Mouse (Mus musculus): ENCODE results near the gene Msln. TPM values are rescaled to one million over a fixed set of nuclear protein-coding genes. Genes with fewer than 3 reads are reported as not detected.

Gene Msln
- polyA plus RNA-seq, 1 experiment from 2014 or later, result 43.6 TPM

DNA sequence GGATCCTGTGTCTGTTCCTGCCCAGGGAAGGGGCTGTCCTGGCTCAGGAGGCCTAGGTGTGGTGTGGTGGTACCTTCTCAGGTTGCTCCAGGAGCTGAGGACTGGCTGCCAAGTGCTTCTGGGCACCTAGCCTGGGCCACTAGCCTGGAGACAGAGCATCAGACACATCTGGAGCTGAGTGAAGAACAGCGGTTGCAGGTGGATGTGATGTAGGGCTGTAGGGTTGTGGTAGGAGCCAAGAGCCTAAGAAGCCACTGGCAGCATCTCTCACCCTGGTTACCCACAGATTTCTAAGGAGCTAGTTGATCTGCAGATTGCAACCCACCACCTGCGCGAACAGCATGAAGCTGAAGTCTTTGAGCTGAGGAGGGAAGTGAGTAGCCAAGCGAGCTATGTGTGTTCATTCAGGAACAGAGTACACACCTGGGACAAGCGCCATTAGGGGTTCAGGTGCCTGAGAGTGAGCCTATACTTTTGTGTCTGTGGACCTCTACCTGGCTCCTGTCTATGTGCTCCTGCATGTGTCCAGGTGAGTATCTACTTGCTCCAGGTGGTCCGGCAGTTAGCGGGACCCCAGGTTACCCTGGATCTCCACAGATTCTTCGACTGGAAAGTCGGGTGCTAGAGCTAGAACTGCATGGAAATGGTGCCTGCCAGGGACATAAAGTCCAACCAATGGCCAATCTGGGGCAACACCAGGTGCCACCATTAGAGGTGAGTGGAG is 32.8 kb upstream of the Msln start:
- no peak for ATAC-seq (ENCODE audit: insufficient read depth, low FRiP score, low read depth)
- no peaks in the 10 kb centered on the region for H3K9me3 ChIP-seq
- H3K9ac ChIP-seq, result no peak overlapping the region
- H3K27ac ChIP-seq, result no peak overlapping the region
- H3K27me3 ChIP-seq (replicated peaks), result no peaks in the 10 kb centered on the region
- peaks cover 37% of the 10 kb centered on the region for H3K4me1 ChIP-seq
- 90% methylated on average over 9 of the region's 9 CpGs for WGBS
- H3K4me2 ChIP-seq, result no peak overlapping the region
- no peak overlapping the region for H3K4me3 ChIP-seq (replicated peaks)
- H3K36me3 ChIP-seq, result peaks cover 10% of the 10 kb centered on the region

DNA sequence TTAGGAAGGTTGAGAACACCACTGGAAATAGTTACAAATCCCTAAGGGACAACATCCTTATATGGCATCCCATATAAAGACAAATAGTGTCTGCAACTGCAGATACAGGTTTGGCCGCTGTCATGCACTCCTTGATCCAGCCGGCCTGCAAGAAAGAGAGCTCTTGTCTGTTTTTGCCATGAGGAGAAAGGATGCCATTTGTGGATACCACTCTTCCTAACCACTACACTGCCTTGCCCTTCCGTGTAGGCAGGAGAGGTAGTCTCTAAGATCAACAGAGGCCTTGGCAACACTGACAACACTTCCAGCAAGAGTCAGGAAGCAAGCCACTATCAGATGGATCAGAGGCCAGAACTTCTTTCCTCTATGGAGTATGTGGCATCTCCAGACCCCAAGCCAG is 32.1 kb upstream of the Msln start, which contains the start of gene Ccdc78:
Ccdc78 (plus strand) TSS at position 301 of the 400 bp plus-strand sequence.
- Histone ChIP-seq H3K27ac (peak within 1 kb of the TSS; percentile 92), H3K4me2 (peak within 1 kb of the TSS; percentile 86), H3K9ac (peak within 1 kb of the TSS; percentile 60), H3K4me3 (replicated peaks) (peak within 1 kb of the TSS; percentile 82), H3K9me3 (no peaks in the 10 kb centered on the region), H3K27me3 (replicated peaks) (no peaks in the 10 kb centered on the region), H3K36me3 (peaks cover 16% of the 10 kb centered on the region), H3K4me1 (peaks cover 32% of the 10 kb centered on the region)
- 82% methylated on average over 3 of the region's 3 CpGs for WGBS
- ATAC-seq (ENCODE audit: insufficient read depth, low FRiP score, low read depth), result no peak

DNA sequence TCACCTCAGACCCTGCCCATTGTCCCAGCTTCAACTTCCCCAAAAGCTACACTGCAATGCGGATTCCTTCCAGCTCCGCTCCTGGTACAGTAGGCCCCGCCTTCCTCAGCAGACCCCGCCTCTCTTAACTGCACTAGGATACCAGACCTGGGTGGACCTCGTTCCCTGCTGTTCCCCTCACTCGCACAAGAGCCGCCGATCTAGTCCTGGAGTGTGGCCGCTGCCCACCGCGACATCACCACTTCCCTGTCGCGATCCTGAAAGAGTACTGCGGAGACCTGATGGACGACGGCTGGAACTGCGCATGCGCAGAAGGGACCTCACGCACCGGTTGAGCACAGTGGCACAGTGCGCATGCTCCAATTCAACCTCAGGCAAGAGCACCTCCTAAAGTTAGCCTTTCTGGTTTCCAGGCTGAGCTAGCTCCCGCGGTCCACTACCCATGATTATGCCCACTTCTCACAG is 31.1 kb upstream of the Msln start, which contains the start of gene Haghl:
Haghl (minus strand) TSS at position 393 of the 465 bp plus-strand sequence.
- H3K27ac ChIP-seq, result peak within 1 kb of the TSS; percentile 92
- peak within 1 kb of the TSS; percentile 60 for H3K9ac ChIP-seq
- peak within 1 kb of the TSS; percentile 86 for H3K4me2 ChIP-seq
- H3K36me3 ChIP-seq, result peaks cover 25% of the 10 kb centered on the region
- ATAC-seq (ENCODE audit: insufficient read depth, low FRiP score, low read depth), result peak; percentile 86
- peaks cover 25% of the 10 kb centered on the region for H3K4me1 ChIP-seq
- H3K9me3 ChIP-seq, result no peaks in the 10 kb centered on the region
- under 1% methylated on average over 23 of the region's 23 CpGs for WGBS
- no peaks in the 10 kb centered on the region for H3K27me3 ChIP-seq (replicated peaks)
- H3K4me3 ChIP-seq (replicated peaks), result peak within 1 kb of the TSS; percentile 82

DNA sequence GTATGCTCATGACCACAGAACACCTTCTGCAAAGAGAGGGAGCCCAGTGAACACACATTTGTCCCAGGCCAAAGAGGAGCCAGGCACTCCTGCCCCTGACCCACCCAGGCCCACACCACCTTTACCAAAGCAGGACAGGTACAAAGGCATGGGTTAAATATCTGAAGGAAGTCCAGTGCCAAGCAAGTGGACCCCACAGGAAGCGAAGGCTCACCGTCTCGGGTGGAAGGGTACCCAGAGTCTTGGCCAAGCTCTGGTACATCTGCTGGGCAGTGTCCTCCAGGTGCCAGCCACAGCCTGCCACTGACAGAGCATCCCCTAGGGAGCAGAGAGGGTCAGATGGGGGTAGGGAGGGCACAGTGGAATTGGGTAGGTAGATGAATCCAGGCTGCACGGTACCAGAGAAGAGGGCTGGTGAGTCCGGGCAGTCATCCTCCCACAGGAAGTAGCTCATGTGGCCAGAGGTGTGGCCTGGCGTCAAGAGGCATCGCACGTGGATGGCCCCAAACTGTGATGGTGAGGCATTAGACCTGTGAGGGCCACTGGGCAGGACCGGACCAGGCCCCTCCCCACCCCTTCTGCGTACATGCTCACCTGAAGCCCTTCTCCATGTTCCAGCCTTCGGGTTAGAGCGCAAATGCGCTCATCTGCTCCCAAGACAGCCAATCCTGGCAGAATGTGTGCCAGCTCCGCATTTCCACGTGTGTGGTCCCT is 29.8 kb upstream of the Msln start:
- H3K27me3 ChIP-seq (replicated peaks), result no peaks in the 10 kb centered on the region
- peak overlapping the region; percentile 82 for H3K4me3 ChIP-seq (replicated peaks)
- 73% methylated on average over 15 of the region's 15 CpGs for WGBS

DNA sequence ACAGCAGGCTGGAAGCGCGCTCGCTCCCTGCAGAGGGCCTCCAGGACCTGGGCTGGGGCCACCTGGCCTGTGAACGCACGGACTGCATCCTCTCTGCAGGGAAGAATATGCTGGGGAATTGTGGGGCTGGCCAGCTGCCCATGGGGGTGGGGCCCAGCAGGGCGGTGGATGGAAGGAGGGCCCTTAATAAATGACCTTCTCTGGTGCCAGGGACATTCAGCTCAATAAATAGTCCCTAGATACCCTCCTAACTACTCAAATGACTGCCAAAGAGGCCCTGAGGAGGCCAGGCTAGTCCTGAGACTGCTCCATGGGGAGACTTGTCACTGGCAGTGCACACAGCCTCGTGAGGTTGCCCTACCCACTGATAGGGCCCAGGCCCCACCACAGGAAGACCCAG is 28.9 kb upstream of the Msln start:
- Histone ChIP-seq H3K4me2 (no peak overlapping the region), H3K9ac (no peak overlapping the region), H3K4me3 (replicated peaks) (no peak overlapping the region), H3K27me3 (replicated peaks) (no peaks in the 10 kb centered on the region), H3K4me1 (peaks cover 25% of the 10 kb centered on the region), H3K9me3 (no peaks in the 10 kb centered on the region), H3K36me3 (peaks cover 26% of the 10 kb centered on the region), H3K27ac (no peak overlapping the region)
- no peak for ATAC-seq (ENCODE audit: insufficient read depth, low FRiP score, low read depth)
- WGBS, result 72% methylated on average over 7 of the region's 7 CpGs

More for the DNA sequence above, 29.8 kb upstream of the Msln start:
- H3K9me3 ChIP-seq, result no peaks in the 10 kb centered on the region
- peak overlapping the region; percentile 60; the same call in 1 of the 2 replicates for H3K9ac ChIP-seq
- H3K4me1 ChIP-seq, result peaks cover 25% of the 10 kb centered on the region
- peaks cover 26% of the 10 kb centered on the region for H3K36me3 ChIP-seq
- no peak overlapping the region for H3K27ac ChIP-seq
- peak overlapping the region; percentile 86 for H3K4me2 ChIP-seq
- ATAC-seq (ENCODE audit: insufficient read depth, low FRiP score, low read depth), result no peak

GRCm38 (mm10) chr17:25781339-25781738 is 27.2 kb upstream of the Msln start:
- no peak overlapping the region for H3K4me2 ChIP-seq
- ATAC-seq (ENCODE audit: insufficient read depth, low FRiP score, low read depth), result no peak
- WGBS, result 75% methylated on average over 6 of the region's 6 CpGs

DNA sequence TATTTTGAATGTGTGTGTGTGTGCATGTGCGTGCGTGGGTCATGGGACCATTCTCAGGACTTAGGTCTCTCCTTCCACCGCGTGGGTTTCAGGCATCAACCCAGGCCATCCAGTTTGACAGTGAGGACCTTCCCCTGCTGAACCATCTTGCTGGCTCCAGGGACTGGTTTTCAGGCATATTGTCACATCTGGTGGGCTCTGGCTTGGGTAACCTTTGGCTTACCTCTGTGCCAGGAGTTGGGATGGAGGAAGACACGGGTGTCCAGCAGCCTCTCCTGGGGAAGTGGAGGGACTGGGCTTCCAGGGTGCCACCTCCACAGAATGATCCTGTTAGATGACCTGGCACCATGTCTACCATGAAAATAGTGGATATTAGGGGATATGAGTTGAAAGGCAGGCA is 23.8 kb upstream of the Msln start:
- peaks cover 26% of the 10 kb centered on the region for H3K36me3 ChIP-seq
- ATAC-seq (ENCODE audit: insufficient read depth, low FRiP score, low read depth), result no peak
- no peak overlapping the region for H3K4me2 ChIP-seq
- no peak overlapping the region for H3K9ac ChIP-seq
- WGBS, result 95% methylated on average over 5 of the region's 5 CpGs
- no peak overlapping the region for H3K4me3 ChIP-seq (replicated peaks)
- H3K27me3 ChIP-seq (replicated peaks), result no peaks in the 10 kb centered on the region
- H3K9me3 ChIP-seq, result no peaks in the 10 kb centered on the region
- H3K4me1 ChIP-seq, result peaks cover 13% of the 10 kb centered on the region
- H3K27ac ChIP-seq, result no peak overlapping the region

More at GRCm38 (mm10) chr17:25781339-25781738, 27.2 kb upstream of the Msln start:
- Histone ChIP-seq H3K27ac (no peak overlapping the region), H3K4me3 (replicated peaks) (no peak overlapping the region), H3K27me3 (replicated peaks) (no peaks in the 10 kb centered on the region), H3K36me3 (peaks cover 26% of the 10 kb centered on the region), H3K9ac (no peak overlapping the region), H3K4me1 (peaks cover 25% of the 10 kb centered on the region), H3K9me3 (no peaks in the 10 kb centered on the region)

DNA sequence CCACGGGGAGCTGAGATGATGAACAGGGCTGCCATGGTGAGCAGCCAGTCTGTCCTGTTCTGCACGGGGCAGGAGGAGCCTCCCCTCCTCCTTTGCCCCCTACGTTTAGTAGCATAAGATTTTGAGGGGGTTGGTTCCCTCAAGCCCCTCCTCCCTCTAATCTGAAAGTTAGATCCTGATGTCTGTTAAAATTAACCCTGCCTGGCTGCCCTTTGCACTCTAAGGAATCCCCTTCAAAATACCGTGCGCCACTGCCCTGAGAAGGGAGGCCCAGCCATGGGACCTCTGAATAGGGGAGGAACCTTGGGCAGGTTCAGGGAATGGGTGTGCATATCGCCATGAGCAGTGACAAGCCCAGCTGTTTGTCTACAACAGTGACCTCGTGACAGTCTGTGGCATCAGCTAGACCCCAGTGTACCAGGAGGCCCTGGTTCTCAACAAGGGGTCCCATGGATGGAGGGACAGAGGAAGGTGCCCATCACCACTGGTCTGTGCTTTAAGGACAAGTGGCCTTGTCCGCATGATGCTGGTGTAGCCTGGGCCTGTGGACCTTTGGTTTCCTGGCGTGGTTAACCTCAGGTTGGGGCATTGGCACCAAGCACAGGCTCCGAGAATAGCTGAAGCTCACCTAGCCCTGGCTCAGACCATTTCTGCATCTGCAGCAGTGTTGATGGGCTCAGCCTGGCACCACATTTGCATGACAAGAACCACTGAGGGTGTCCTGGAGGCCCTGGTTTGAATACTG is 21.3 kb upstream of the Msln start:
- H3K9me3 ChIP-seq, result no peaks in the 10 kb centered on the region
- H3K36me3 ChIP-seq, result peaks cover 2% of the 10 kb centered on the region; the same call in 1 of the 2 replicates
- H3K4me1 ChIP-seq, result peaks cover 10% of the 10 kb centered on the region
- no peak overlapping the region for H3K9ac ChIP-seq
- WGBS, result 69% methylated on average over 10 of the region's 10 CpGs
- no peak for ATAC-seq (ENCODE audit: insufficient read depth, low FRiP score, low read depth)
- no peak overlapping the region for H3K4me3 ChIP-seq (replicated peaks)
- no peaks in the 10 kb centered on the region for H3K27me3 ChIP-seq (replicated peaks)
- H3K27ac ChIP-seq, result no peak overlapping the region
- no peak overlapping the region for H3K4me2 ChIP-seq

GRCm38 (mm10) chr17:25773549-25774120 is 19.5 kb upstream of the Msln start, which contains the start of gene Narfl:
Gene Narfl (plus strand): TSS chr17:25773776.
- no peaks in the 10 kb centered on the region for H3K9me3 ChIP-seq
- peaks cover 10% of the 10 kb centered on the region for H3K4me1 ChIP-seq
- H3K27ac ChIP-seq, result no peak within 1 kb of the TSS
- peak within 1 kb of the TSS; percentile 75 for H3K4me2 ChIP-seq
- no peaks in the 10 kb centered on the region for H3K36me3 ChIP-seq
- no peaks in the 10 kb centered on the region for H3K27me3 ChIP-seq (replicated peaks)
- H3K4me3 ChIP-seq (replicated peaks), result peak within 1 kb of the TSS; percentile 78
- peak within 1 kb of the TSS; percentile 79 for H3K9ac ChIP-seq
- under 1% methylated on average over 37 of the region's 37 CpGs for WGBS
- ATAC-seq (ENCODE audit: insufficient read depth, low FRiP score, low read depth), result peak; percentile 81

GRCm38 (mm10) chr17:25769331-25769730 is 15.2 kb upstream of the Msln start:
- H3K4me2 ChIP-seq, result no peak overlapping the region
- H3K4me1 ChIP-seq, result peaks cover 7% of the 10 kb centered on the region
- no peak for ATAC-seq (ENCODE audit: insufficient read depth, low FRiP score, low read depth)
- H3K9me3 ChIP-seq, result no peaks in the 10 kb centered on the region
- H3K9ac ChIP-seq, result no peak overlapping the region
- H3K4me3 ChIP-seq (replicated peaks), result no peak overlapping the region
- no peaks in the 10 kb centered on the region for H3K36me3 ChIP-seq
- H3K27me3 ChIP-seq (replicated peaks), result no peaks in the 10 kb centered on the region
- no peak overlapping the region for H3K27ac ChIP-seq
- 57% methylated on average over 9 of the region's 9 CpGs for WGBS

DNA sequence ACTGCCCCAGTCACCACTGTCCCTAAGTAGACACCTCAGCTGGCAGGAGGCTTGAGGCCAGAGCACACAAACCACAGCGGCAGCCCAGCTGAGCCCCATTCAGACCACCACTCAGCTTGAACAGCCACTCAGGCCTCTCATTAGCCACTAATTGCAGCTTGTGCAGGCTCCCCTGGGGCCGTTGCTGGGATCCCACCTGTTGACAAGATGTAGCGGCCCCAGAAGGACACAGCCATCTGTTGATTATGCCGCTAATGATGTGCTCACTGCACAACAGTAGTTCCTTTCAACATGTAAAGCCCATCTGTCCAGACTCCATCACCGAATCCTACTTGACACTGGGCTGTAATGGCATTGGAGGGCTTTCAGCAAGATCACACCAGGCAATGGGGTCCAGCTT is 11.7 kb upstream of the Msln start:
- no peaks in the 10 kb centered on the region for H3K9me3 ChIP-seq
- H3K4me1 ChIP-seq, result no peaks in the 10 kb centered on the region
- no peak overlapping the region for H3K9ac ChIP-seq
- no peak overlapping the region for H3K4me3 ChIP-seq (replicated peaks)
- ATAC-seq (ENCODE audit: insufficient read depth, low FRiP score, low read depth), result no peak
- no peaks in the 10 kb centered on the region for H3K27me3 ChIP-seq (replicated peaks)
- no peak overlapping the region for H3K27ac ChIP-seq
- H3K36me3 ChIP-seq, result no peaks in the 10 kb centered on the region
- no peak overlapping the region for H3K4me2 ChIP-seq
- 75% methylated on average over 5 of the region's 5 CpGs for WGBS
